Mouse (Mus musculus): ENCODE data around the gene Jakmip3. TPM values are rescaled to one million over a fixed set of nuclear protein-coding genes. Genes with fewer than 3 reads are reported as not detected.

Jakmip3 gene
- polyA plus RNA-seq, 1 experiment from 2014 or later = 0.12 TPM

GRCm38 (mm10) chr7:139078181-139078580 lies 137.7 kb downstream of the Jakmip3 start:
- Histone ChIP-seq H3K4me1 (ENCODE audit: control insufficient read depth, insufficient read depth, low read length) (peaks cover 31% of the 10 kb centered on the region), H3K4me3 (ENCODE audit: low read depth, low read length) (no peak overlapping the region), H3K9me3 (ENCODE audit: control insufficient read depth, low read depth, low read length) (no peaks in the 10 kb centered on the region), H3K36me3 (ENCODE audit: control insufficient read depth, insufficient read depth, low read length) (no peaks in the 10 kb centered on the region), H3K27me3 (ENCODE audit: control insufficient read depth, insufficient read depth, low read length) (no peaks in the 10 kb centered on the region), H3K4me2 (replicated peaks; ENCODE audit: low read depth, low read length) (no peak overlapping the region), H3K27ac (ENCODE audit: low read length) (peak overlapping the region; percentile 74), H3K9ac (replicated peaks; ENCODE audit: low read depth, low read length) (no peak overlapping the region)
- ATAC-seq (ENCODE audit: insufficient number of reproducible peaks, insufficient read depth, low FRiP score, low read depth) = no peak
- WGBS = 28% methylated on average over 6 of the region's 6 CpGs

- no peaks in the 10 kb centered on the region for H3K9me3 ChIP-seq (ENCODE audit: control insufficient read depth, low read depth, low read length)
- H3K4me2 ChIP-seq (replicated peaks; ENCODE audit: low read depth, low read length) = no peak overlapping the region
- H3K4me1 ChIP-seq (ENCODE audit: control insufficient read depth, insufficient read depth, low read length) = peaks cover 31% of the 10 kb centered on the region
- H3K27ac ChIP-seq (ENCODE audit: low read length) = no peak overlapping the region
- 68% methylated on average over 7 of the region's 7 CpGs for WGBS
- no peak overlapping the region for H3K9ac ChIP-seq (replicated peaks; ENCODE audit: low read depth, low read length)
- no peaks in the 10 kb centered on the region for H3K36me3 ChIP-seq (ENCODE audit: control insufficient read depth, insufficient read depth, low read length)
- no peak for ATAC-seq (ENCODE audit: insufficient number of reproducible peaks, insufficient read depth, low FRiP score, low read depth)
- H3K4me3 ChIP-seq (ENCODE audit: low read depth, low read length) = no peak overlapping the region
- H3K27me3 ChIP-seq (ENCODE audit: control insufficient read depth, insufficient read depth, low read length) = no peaks in the 10 kb centered on the region
Measured at GRCm38 (mm10) chr7:139079141-139079540, 138.6 kb downstream of the Jakmip3 start.

- Histone ChIP-seq H3K27me3 (ENCODE audit: control insufficient read depth, insufficient read depth, low read length) (no peaks in the 10 kb centered on the region), H3K9me3 (ENCODE audit: control insufficient read depth, low read depth, low read length) (no peaks in the 10 kb centered on the region), H3K4me2 (replicated peaks; ENCODE audit: low read depth, low read length) (no peak overlapping the region), H3K4me1 (ENCODE audit: control insufficient read depth, insufficient read depth, low read length) (peaks cover 29% of the 10 kb centered on the region), H3K4me3 (ENCODE audit: low read depth, low read length) (no peak overlapping the region), H3K36me3 (ENCODE audit: control insufficient read depth, insufficient read depth, low read length) (no peaks in the 10 kb centered on the region), H3K9ac (replicated peaks; ENCODE audit: low read depth, low read length) (no peak overlapping the region), H3K27ac (ENCODE audit: low read length) (no peak overlapping the region)
- 69% methylated on average over 4 of the region's 4 CpGs for WGBS
- no peak for ATAC-seq (ENCODE audit: insufficient number of reproducible peaks, insufficient read depth, low FRiP score, low read depth)
Measured at GRCm38 (mm10) chr7:139080714-139081113, 140.2 kb downstream of the Jakmip3 start.

- no peak overlapping the region for H3K9ac ChIP-seq (replicated peaks; ENCODE audit: low read depth, low read length)
- H3K27me3 ChIP-seq (ENCODE audit: control insufficient read depth, insufficient read depth, low read length) = no peaks in the 10 kb centered on the region
- no peak overlapping the region for H3K4me3 ChIP-seq (ENCODE audit: low read depth, low read length)
- 68% methylated on average over 5 of the region's 5 CpGs for WGBS
- no peak for ATAC-seq (ENCODE audit: insufficient number of reproducible peaks, insufficient read depth, low FRiP score, low read depth)
- no peaks in the 10 kb centered on the region for H3K9me3 ChIP-seq (ENCODE audit: control insufficient read depth, low read depth, low read length)
- no peak overlapping the region for H3K27ac ChIP-seq (ENCODE audit: low read length)
- H3K4me2 ChIP-seq (replicated peaks; ENCODE audit: low read depth, low read length) = no peak overlapping the region
- H3K36me3 ChIP-seq (ENCODE audit: control insufficient read depth, insufficient read depth, low read length) = no peaks in the 10 kb centered on the region
- peaks cover 26% of the 10 kb centered on the region for H3K4me1 ChIP-seq (ENCODE audit: control insufficient read depth, insufficient read depth, low read length)
Measured at GRCm38 (mm10) chr7:139081158-139081557, 140.6 kb downstream of the Jakmip3 start.

GRCm38 (mm10) chr7:139082281-139082680 lies 141.8 kb downstream of the Jakmip3 start:
- WGBS = 82% methylated on average over 8 of the region's 8 CpGs
- Histone ChIP-seq H3K4me3 (ENCODE audit: low read depth, low read length) (no peak overlapping the region), H3K27ac (ENCODE audit: low read length) (no peak overlapping the region), H3K4me1 (ENCODE audit: control insufficient read depth, insufficient read depth, low read length) (peaks cover 17% of the 10 kb centered on the region), H3K4me2 (replicated peaks; ENCODE audit: low read depth, low read length) (no peak overlapping the region), H3K27me3 (ENCODE audit: control insufficient read depth, insufficient read depth, low read length) (no peaks in the 10 kb centered on the region), H3K9ac (replicated peaks; ENCODE audit: low read depth, low read length) (no peak overlapping the region), H3K9me3 (ENCODE audit: control insufficient read depth, low read depth, low read length) (no peaks in the 10 kb centered on the region), H3K36me3 (ENCODE audit: control insufficient read depth, insufficient read depth, low read length) (no peaks in the 10 kb centered on the region)
- no peak for ATAC-seq (ENCODE audit: insufficient number of reproducible peaks, insufficient read depth, low FRiP score, low read depth)

GRCm38 (mm10) chr7:139084316-139084715 lies 143.8 kb downstream of the Jakmip3 start:
- no peak for ATAC-seq (ENCODE audit: insufficient number of reproducible peaks, insufficient read depth, low FRiP score, low read depth)
- no peaks in the 10 kb centered on the region for H3K9me3 ChIP-seq (ENCODE audit: control insufficient read depth, low read depth, low read length)
- no peak overlapping the region for H3K4me2 ChIP-seq (replicated peaks; ENCODE audit: low read depth, low read length)
- 58% methylated on average over 1 of the region's 1 CpGs for WGBS
- no peaks in the 10 kb centered on the region for H3K4me1 ChIP-seq (ENCODE audit: control insufficient read depth, insufficient read depth, low read length)
- H3K27me3 ChIP-seq (ENCODE audit: control insufficient read depth, insufficient read depth, low read length) = no peaks in the 10 kb centered on the region
- no peak overlapping the region for H3K27ac ChIP-seq (ENCODE audit: low read length)
- H3K9ac ChIP-seq (replicated peaks; ENCODE audit: low read depth, low read length) = no peak overlapping the region
- H3K4me3 ChIP-seq (ENCODE audit: low read depth, low read length) = no peak overlapping the region
- H3K36me3 ChIP-seq (ENCODE audit: control insufficient read depth, insufficient read depth, low read length) = no peaks in the 10 kb centered on the region

DNA sequence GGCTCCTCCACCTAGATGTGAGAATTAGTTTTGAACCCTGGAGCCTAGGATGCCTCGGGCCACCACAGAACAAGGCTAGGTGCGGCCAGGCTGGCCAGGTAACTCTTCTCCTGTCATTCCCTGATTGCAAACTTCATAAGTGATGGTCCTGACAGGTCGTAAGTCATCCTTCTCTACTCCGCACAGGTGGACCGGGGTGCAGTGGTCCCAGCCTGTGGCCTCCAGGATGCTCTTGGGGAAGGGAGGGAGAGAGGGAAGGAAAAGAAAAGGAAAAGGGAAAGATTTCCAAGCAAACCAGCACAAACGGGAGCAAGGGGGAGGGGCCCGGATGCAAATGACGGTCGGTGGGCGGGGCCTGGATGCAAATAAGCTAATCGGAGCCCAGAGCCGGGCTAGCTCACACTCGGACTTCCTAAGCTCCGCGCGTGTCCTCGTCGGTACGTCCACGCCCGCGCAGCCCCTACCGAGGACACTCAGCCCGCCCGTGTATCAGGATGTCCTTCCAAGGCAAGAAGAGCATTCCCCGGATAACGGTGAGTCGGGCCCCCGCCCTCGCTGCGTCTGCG lies 145.2 kb downstream of the Jakmip3 start, which contains the start of gene Dpysl4:
Gene Dpysl4 (plus strand): TSS at position 373 of the 566 bp plus-strand sequence.
- peak; percentile 70 for ATAC-seq (ENCODE audit: insufficient number of reproducible peaks, insufficient read depth, low FRiP score, low read depth)
- H3K36me3 ChIP-seq (ENCODE audit: control insufficient read depth, insufficient read depth, low read length) = no peaks in the 10 kb centered on the region; the same call in 1 of the 2 replicates
- peak within 1 kb of the TSS; percentile 37 for H3K9ac ChIP-seq (replicated peaks; ENCODE audit: low read depth, low read length)
- no peaks in the 10 kb centered on the region for H3K27me3 ChIP-seq (ENCODE audit: control insufficient read depth, insufficient read depth, low read length)
- H3K27ac ChIP-seq (ENCODE audit: low read length) = no peak within 1 kb of the TSS
- H3K4me1 ChIP-seq (ENCODE audit: control insufficient read depth, insufficient read depth, low read length) = no peaks in the 10 kb centered on the region
- 6% methylated on average over 32 of the region's 32 CpGs for WGBS
- no peaks in the 10 kb centered on the region for H3K9me3 ChIP-seq (ENCODE audit: control insufficient read depth, low read depth, low read length)
- peak within 1 kb of the TSS; percentile 67 for H3K4me2 ChIP-seq (replicated peaks; ENCODE audit: low read depth, low read length)
- peak within 1 kb of the TSS; percentile 55 for H3K4me3 ChIP-seq (ENCODE audit: low read depth, low read length)

GRCm38 (mm10) chr7:139086195-139087158 lies 145.9 kb downstream of the Jakmip3 start:
- Histone ChIP-seq H3K27me3 (ENCODE audit: control insufficient read depth, insufficient read depth, low read length) (no peaks in the 10 kb centered on the region), H3K9me3 (ENCODE audit: control insufficient read depth, low read depth, low read length) (no peaks in the 10 kb centered on the region), H3K4me2 (replicated peaks; ENCODE audit: low read depth, low read length) (peak overlapping the region; percentile 67), H3K4me3 (ENCODE audit: low read depth, low read length) (peak overlapping the region; percentile 55), H3K36me3 (ENCODE audit: control insufficient read depth, insufficient read depth, low read length) (peaks cover 3% of the 10 kb centered on the region; the same call in 1 of the 2 replicates), H3K4me1 (ENCODE audit: control insufficient read depth, insufficient read depth, low read length) (no peaks in the 10 kb centered on the region), H3K27ac (ENCODE audit: low read length) (no peak overlapping the region), H3K9ac (replicated peaks; ENCODE audit: low read depth, low read length) (peak overlapping the region; percentile 37)
- WGBS = 2% methylated on average over 61 of the region's 61 CpGs
- ATAC-seq (ENCODE audit: insufficient number of reproducible peaks, insufficient read depth, low FRiP score, low read depth) = peak; percentile 43; the same call in 1 of the 2 replicates

All from stomach, embryonic 14.5 days (tissue).